Mouse (Mus musculus): ENCODE measurements around the gene Chchd3.

Chchd3 gene

GRCm38 (mm10) chr6:33059735-33060576 is at the start of gene Chchd3:
Gene Chchd3 (minus strand): TSS chr6:33060260.
- peak; percentile 90 to 96 for DNase-seq (ENCODE audit: low spot score in 2 of 2)

- DNase-seq (ENCODE audit: low spot score in 2 of 2): no peak
Measured at GRCm38 (mm10) chr6:33104661-33105060, 44.6 kb upstream of the Chchd3 start.

- DNase-seq (ENCODE audit: low spot score in 2 of 2): no peak
Measured at GRCm38 (mm10) chr6:33098903-33099302, 38.8 kb upstream of the Chchd3 start.

- DNase-seq (ENCODE audit: low spot score in 2 of 2): no peak
Measured at GRCm38 (mm10) chr6:33094671-33095233, 34.7 kb upstream of the Chchd3 start.

GRCm38 (mm10) chr6:33080186-33080585 is 20.1 kb upstream of the Chchd3 start:
- DNase-seq (ENCODE audit: low spot score in 2 of 2): no peak

GRCm38 (mm10) chr6:33078260-33078936 is 18.3 kb upstream of the Chchd3 start:
- no peak for DNase-seq (ENCODE audit: low spot score in 2 of 2)

GRCm38 (mm10) chr6:33066462-33066861 is 6.4 kb upstream of the Chchd3 start:
- no peak for DNase-seq (ENCODE audit: low spot score in 2 of 2)

- peak; percentile 22 to 25 for DNase-seq (ENCODE audit: low spot score in 2 of 2)
Measured at GRCm38 (mm10) chr6:33059276-33059675, 784 bp downstream of the Chchd3 start.

GRCm38 (mm10) chr6:33056392-33056791 is 3.7 kb downstream of the Chchd3 start:
- DNase-seq (ENCODE audit: low spot score in 2 of 2): no peak

- no peak for DNase-seq (ENCODE audit: low spot score in 2 of 2)
Measured at GRCm38 (mm10) chr6:33055663-33056062, 4.4 kb downstream of the Chchd3 start.

- DNase-seq (ENCODE audit: low spot score in 2 of 2): no peak
Measured at GRCm38 (mm10) chr6:33054946-33055345, 5.1 kb downstream of the Chchd3 start.

- peak in 1 of 2 experiments; percentile 21 for DNase-seq (ENCODE audit: low spot score in 2 of 2)
Measured at GRCm38 (mm10) chr6:33051642-33052041, 8.4 kb downstream of the Chchd3 start.

- no peak for DNase-seq (ENCODE audit: low spot score in 2 of 2)
Measured at GRCm38 (mm10) chr6:33049705-33050420, 10.2 kb downstream of the Chchd3 start.

GRCm38 (mm10) chr6:33043480-33043879 is 16.6 kb downstream of the Chchd3 start:
- no peak for DNase-seq (ENCODE audit: low spot score in 2 of 2)

- no peak for DNase-seq (ENCODE audit: low spot score in 2 of 2)
Measured at GRCm38 (mm10) chr6:33042880-33043279, 17.2 kb downstream of the Chchd3 start.

- no peak for DNase-seq (ENCODE audit: low spot score in 2 of 2)
Measured at GRCm38 (mm10) chr6:33041978-33042377, 18.1 kb downstream of the Chchd3 start.

- no peak for DNase-seq (ENCODE audit: low spot score in 2 of 2)
Measured at GRCm38 (mm10) chr6:33040360-33041090, 19.5 kb downstream of the Chchd3 start.

GRCm38 (mm10) chr6:33032543-33032942 is 27.5 kb downstream of the Chchd3 start:
- DNase-seq (ENCODE audit: low spot score in 2 of 2): no peak

GRCm38 (mm10) chr6:33031631-33032030 is 28.4 kb downstream of the Chchd3 start:
- no peak for DNase-seq (ENCODE audit: low spot score in 2 of 2)

- no peak for DNase-seq (ENCODE audit: low spot score in 2 of 2)
Measured at GRCm38 (mm10) chr6:33028296-33028695, 31.8 kb downstream of the Chchd3 start.

GRCm38 (mm10) chr6:33025041-33025440 is 35.0 kb downstream of the Chchd3 start:
- DNase-seq (ENCODE audit: low spot score in 2 of 2): no peak

Data from spleen, postnatal 10 days (tissue).